Mouse (Mus musculus): Measurements from ENCODE around the gene Psmb3. TPM values are rescaled to one million over a fixed set of nuclear protein-coding genes. Genes with fewer than 3 reads are reported as not detected.

Gene Psmb3
- polyA plus RNA-seq, 1 experiment from 2014 or later: 525 TPM

DNA sequence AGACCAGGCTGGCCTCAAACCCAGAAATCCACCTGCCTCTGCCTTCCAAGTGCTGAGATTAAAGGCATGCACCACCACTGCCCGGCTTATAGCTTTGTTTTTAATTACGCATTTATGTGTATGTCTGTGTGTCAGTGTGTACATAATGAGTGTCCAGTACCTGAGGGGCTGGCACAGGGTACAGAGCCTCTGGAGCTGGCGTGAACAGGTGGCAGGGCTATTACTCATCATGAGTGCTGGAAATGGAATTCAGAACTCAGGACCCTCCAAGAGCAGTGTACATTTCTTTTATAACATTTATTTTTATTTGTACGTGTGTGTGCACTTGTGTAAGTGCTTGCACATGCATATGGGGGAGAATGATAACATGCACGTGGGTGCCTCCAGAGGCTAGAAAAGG, 33.4 kb downstream of the Psmb3 start:
- no peak overlapping the region for H3K27ac ChIP-seq (ENCODE audit: low read depth, low read length)
- peaks cover 20% of the 10 kb centered on the region for H3K4me1 ChIP-seq (ENCODE audit: control insufficient read depth, insufficient read depth, low read length)
- ATAC-seq (ENCODE audit: low FRiP score, low TSS enrichment): no peak
- no peak overlapping the region for H3K9ac ChIP-seq (ENCODE audit: low read depth, low read length)
- H3K4me3 ChIP-seq (ENCODE audit: low read length): no peak overlapping the region
- peaks cover 11% of the 10 kb centered on the region for H3K36me3 ChIP-seq (ENCODE audit: control insufficient read depth, insufficient read depth, low read length)
- WGBS: 92% methylated on average over 5 of the region's 5 CpGs
- no peaks in the 10 kb centered on the region for H3K9me3 ChIP-seq (ENCODE audit: control insufficient read depth, low read length)
- no peak overlapping the region for H3K4me2 ChIP-seq (replicated peaks; ENCODE audit: low read depth, low read length)
- no peaks in the 10 kb centered on the region for H3K27me3 ChIP-seq (ENCODE audit: control insufficient read depth, insufficient read depth, low read length)

DNA sequence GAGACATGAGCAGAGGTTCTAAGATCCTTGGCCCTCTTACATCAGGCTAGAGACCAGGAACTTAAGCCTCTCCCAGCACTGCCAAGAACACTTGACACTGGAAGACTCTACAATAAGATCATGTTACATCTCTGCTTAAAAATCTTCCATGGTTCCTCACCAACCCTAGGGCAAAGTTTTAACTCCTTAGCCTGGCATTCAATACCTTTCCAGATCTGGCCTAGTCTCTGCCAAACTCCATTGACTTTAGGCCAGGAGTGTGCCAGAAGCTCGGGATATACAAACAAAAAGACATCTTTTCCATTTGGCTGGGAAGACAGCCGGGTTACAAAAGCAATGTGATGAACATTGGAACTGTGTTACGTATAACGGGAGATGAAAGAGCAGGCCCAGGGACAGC, 34.4 kb downstream of the Psmb3 start:
- Histone ChIP-seq H3K27ac (ENCODE audit: low read depth, low read length) (no peak overlapping the region), H3K9me3 (ENCODE audit: control insufficient read depth, low read length) (no peaks in the 10 kb centered on the region), H3K9ac (ENCODE audit: low read depth, low read length) (no peak overlapping the region), H3K27me3 (ENCODE audit: control insufficient read depth, insufficient read depth, low read length) (no peaks in the 10 kb centered on the region), H3K4me1 (ENCODE audit: control insufficient read depth, insufficient read depth, low read length) (peaks cover 24% of the 10 kb centered on the region), H3K4me3 (ENCODE audit: low read length) (no peak overlapping the region), H3K4me2 (replicated peaks; ENCODE audit: low read depth, low read length) (no peak overlapping the region), H3K36me3 (ENCODE audit: control insufficient read depth, insufficient read depth, low read length) (peaks cover 3% of the 10 kb centered on the region)
- WGBS: 70% methylated on average over 4 of the region's 4 CpGs
- no peak for ATAC-seq (ENCODE audit: low FRiP score, low TSS enrichment)

DNA sequence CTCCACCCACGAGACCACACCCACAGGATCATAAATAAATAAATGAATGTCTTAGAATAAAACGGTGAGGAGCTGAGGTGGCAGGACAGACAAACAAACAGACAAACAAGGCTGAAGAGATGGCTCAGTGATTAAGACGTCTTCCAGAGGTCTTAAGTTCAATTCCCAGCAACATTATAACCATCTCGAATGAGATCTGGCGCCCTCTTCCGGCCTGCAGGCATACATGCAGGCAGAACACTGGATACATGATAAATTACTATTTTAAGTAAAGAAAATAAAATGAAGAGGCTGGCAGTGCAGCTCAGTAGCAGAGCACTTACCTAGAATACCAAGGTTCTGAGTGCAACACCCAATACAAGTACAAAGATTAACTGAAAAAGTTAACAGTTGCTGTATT, 35.5 kb downstream of the Psmb3 start:
- 65% methylated on average over 6 of the region's 6 CpGs for WGBS
- no peak for ATAC-seq (ENCODE audit: low FRiP score, low TSS enrichment)
- no peaks in the 10 kb centered on the region for H3K27me3 ChIP-seq (ENCODE audit: control insufficient read depth, insufficient read depth, low read length)
- H3K27ac ChIP-seq (ENCODE audit: low read depth, low read length): no peak overlapping the region
- H3K4me2 ChIP-seq (replicated peaks; ENCODE audit: low read depth, low read length): no peak overlapping the region
- H3K4me1 ChIP-seq (ENCODE audit: control insufficient read depth, insufficient read depth, low read length): peaks cover 35% of the 10 kb centered on the region
- H3K9me3 ChIP-seq (ENCODE audit: control insufficient read depth, low read length): no peaks in the 10 kb centered on the region
- H3K36me3 ChIP-seq (ENCODE audit: control insufficient read depth, insufficient read depth, low read length): no peaks in the 10 kb centered on the region
- no peak overlapping the region for H3K9ac ChIP-seq (ENCODE audit: low read depth, low read length)
- H3K4me3 ChIP-seq (ENCODE audit: low read length): no peak overlapping the region

- H3K27ac ChIP-seq (ENCODE audit: low read depth, low read length): no peak overlapping the region
- ATAC-seq (ENCODE audit: low FRiP score, low TSS enrichment): no peak
- H3K27me3 ChIP-seq (ENCODE audit: control insufficient read depth, insufficient read depth, low read length): no peaks in the 10 kb centered on the region
- H3K4me1 ChIP-seq (ENCODE audit: control insufficient read depth, insufficient read depth, low read length): peaks cover 30% of the 10 kb centered on the region
- H3K9ac ChIP-seq (ENCODE audit: low read depth, low read length): no peak overlapping the region
- H3K36me3 ChIP-seq (ENCODE audit: control insufficient read depth, insufficient read depth, low read length): no peaks in the 10 kb centered on the region
- no peaks in the 10 kb centered on the region for H3K9me3 ChIP-seq (ENCODE audit: control insufficient read depth, low read length)
- no peak overlapping the region for H3K4me2 ChIP-seq (replicated peaks; ENCODE audit: low read depth, low read length)
- no peak overlapping the region for H3K4me3 ChIP-seq (ENCODE audit: low read length)
- WGBS: 92% methylated on average over 3 of the region's 3 CpGs
These were observed 36.0 kb downstream of the Psmb3 start for GRCm38 (mm10) chr11:97739155-97739554.

- Histone ChIP-seq H3K36me3 (ENCODE audit: control insufficient read depth, insufficient read depth, low read length) (no peaks in the 10 kb centered on the region), H3K4me3 (ENCODE audit: low read length) (no peak overlapping the region), H3K27ac (ENCODE audit: low read depth, low read length) (peak overlapping the region; percentile 69; the same call in 1 of the 2 replicates), H3K27me3 (ENCODE audit: control insufficient read depth, insufficient read depth, low read length) (no peaks in the 10 kb centered on the region), H3K9ac (ENCODE audit: low read depth, low read length) (no peak overlapping the region), H3K4me1 (ENCODE audit: control insufficient read depth, insufficient read depth, low read length) (peaks cover 28% of the 10 kb centered on the region), H3K9me3 (ENCODE audit: control insufficient read depth, low read length) (no peaks in the 10 kb centered on the region), H3K4me2 (replicated peaks; ENCODE audit: low read depth, low read length) (peak overlapping the region; percentile 12)
- 29% methylated on average over 7 of the region's 7 CpGs for WGBS
- no peak for ATAC-seq (ENCODE audit: low FRiP score, low TSS enrichment)
These were observed 37.0 kb downstream of the Psmb3 start for GRCm38 (mm10) chr11:97740190-97740589.

- no peak overlapping the region for H3K9ac ChIP-seq (ENCODE audit: low read depth, low read length)
- no peaks in the 10 kb centered on the region for H3K9me3 ChIP-seq (ENCODE audit: control insufficient read depth, low read length)
- H3K27me3 ChIP-seq (ENCODE audit: control insufficient read depth, insufficient read depth, low read length): no peaks in the 10 kb centered on the region
- H3K27ac ChIP-seq (ENCODE audit: low read depth, low read length): no peak overlapping the region
- no peak for ATAC-seq (ENCODE audit: low FRiP score, low TSS enrichment)
- 88% methylated on average over 5 of the region's 5 CpGs for WGBS
- no peak overlapping the region for H3K4me3 ChIP-seq (ENCODE audit: low read length)
- H3K4me2 ChIP-seq (replicated peaks; ENCODE audit: low read depth, low read length): no peak overlapping the region; the same call in 1 of the 2 replicates
- peaks cover 28% of the 10 kb centered on the region for H3K4me1 ChIP-seq (ENCODE audit: control insufficient read depth, insufficient read depth, low read length)
- H3K36me3 ChIP-seq (ENCODE audit: control insufficient read depth, insufficient read depth, low read length): peaks cover 13% of the 10 kb centered on the region
These were observed 39.0 kb downstream of the Psmb3 start for GRCm38 (mm10) chr11:97742157-97742556.

- peak overlapping the region; percentile 70 for H3K4me2 ChIP-seq (replicated peaks; ENCODE audit: low read depth, low read length)
- H3K4me3 ChIP-seq (ENCODE audit: low read length): peak overlapping the region; percentile 81; the same call in 1 of the 2 replicates
- H3K9ac ChIP-seq (ENCODE audit: low read depth, low read length): no peak overlapping the region
- H3K36me3 ChIP-seq (ENCODE audit: control insufficient read depth, insufficient read depth, low read length): peaks cover 18% of the 10 kb centered on the region
- WGBS: 84% methylated on average over 9 of the region's 9 CpGs
- no peaks in the 10 kb centered on the region for H3K27me3 ChIP-seq (ENCODE audit: control insufficient read depth, insufficient read depth, low read length)
- H3K9me3 ChIP-seq (ENCODE audit: control insufficient read depth, low read length): no peaks in the 10 kb centered on the region
- ATAC-seq (ENCODE audit: low FRiP score, low TSS enrichment): no peak
- peaks cover 28% of the 10 kb centered on the region for H3K4me1 ChIP-seq (ENCODE audit: control insufficient read depth, insufficient read depth, low read length)
- no peak overlapping the region for H3K27ac ChIP-seq (ENCODE audit: low read depth, low read length)
These were observed 39.4 kb downstream of the Psmb3 start for GRCm38 (mm10) chr11:97742591-97742990.

DNA sequence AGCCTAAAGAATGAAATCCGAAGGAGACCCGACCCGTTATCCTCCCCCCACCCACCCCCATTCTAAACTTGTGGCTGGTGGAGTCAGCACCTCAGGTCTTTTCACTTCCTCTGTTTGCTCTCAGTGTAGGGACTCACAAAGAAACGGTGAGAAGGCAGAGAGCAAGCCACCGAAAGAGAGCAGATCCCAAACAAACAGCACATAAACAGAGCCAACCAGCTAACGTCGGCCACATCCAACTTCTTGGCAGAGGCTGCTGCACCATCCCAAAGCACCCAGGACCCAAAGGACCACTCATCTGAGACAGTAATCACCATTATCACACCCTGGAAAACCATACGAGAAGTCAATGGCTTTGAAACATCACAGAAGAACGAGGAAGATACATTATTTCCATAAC, 40.2 kb downstream of the Psmb3 start:
- peaks cover 25% of the 10 kb centered on the region for H3K36me3 ChIP-seq (ENCODE audit: control insufficient read depth, insufficient read depth, low read length)
- H3K4me3 ChIP-seq (ENCODE audit: low read length): peak overlapping the region; percentile 81
- whole genome bisulfite sequencing: 34% methylated on average over 9 of the region's 9 CpGs
- no peak for ATAC-seq (ENCODE audit: low FRiP score, low TSS enrichment)
- H3K4me1 ChIP-seq (ENCODE audit: control insufficient read depth, insufficient read depth, low read length): peaks cover 28% of the 10 kb centered on the region
- H3K27me3 ChIP-seq (ENCODE audit: control insufficient read depth, insufficient read depth, low read length): no peaks in the 10 kb centered on the region
- peak overlapping the region; percentile 72; the same call in 1 of the 2 replicates for H3K9ac ChIP-seq (ENCODE audit: low read depth, low read length)
- no peak overlapping the region; the same call in 1 of the 2 replicates for H3K27ac ChIP-seq (ENCODE audit: low read depth, low read length)
- no peaks in the 10 kb centered on the region for H3K9me3 ChIP-seq (ENCODE audit: control insufficient read depth, low read length)
- peak overlapping the region; percentile 70 for H3K4me2 ChIP-seq (replicated peaks; ENCODE audit: low read depth, low read length)

GRCm38 (mm10) chr11:97744063-97744717, 41.0 kb downstream of the Psmb3 start, which contains the start of gene Pip4k2b:
TSS of gene Pip4k2b (minus strand) at chr11:97744704.
- Histone ChIP-seq H3K9ac (ENCODE audit: low read depth, low read length) (peak within 1 kb of the TSS; percentile 72), H3K36me3 (ENCODE audit: control insufficient read depth, insufficient read depth, low read length) (peaks cover 32% of the 10 kb centered on the region), H3K4me1 (ENCODE audit: control insufficient read depth, insufficient read depth, low read length) (peaks cover 28% of the 10 kb centered on the region), H3K27me3 (ENCODE audit: control insufficient read depth, insufficient read depth, low read length) (no peaks in the 10 kb centered on the region), H3K9me3 (ENCODE audit: control insufficient read depth, low read length) (no peaks in the 10 kb centered on the region), H3K4me3 (ENCODE audit: low read length) (peak within 1 kb of the TSS; percentile 81), H3K4me2 (replicated peaks; ENCODE audit: low read depth, low read length) (peak within 1 kb of the TSS; percentile 70), H3K27ac (ENCODE audit: low read depth, low read length) (peak within 1 kb of the TSS; percentile 89)
- peak; percentile 36 for ATAC-seq (ENCODE audit: low FRiP score, low TSS enrichment)
- under 1% methylated on average over 57 of the region's 63 CpGs for WGBS

All from kidney, embryonic 14.5 days (tissue).